Mouse (Mus musculus) gastrocnemius, postnatal 10 days (tissue): ENCODE results near the gene Olfr933. TPM values are rescaled to one million over a fixed set of nuclear protein-coding genes. Genes with fewer than 3 reads are reported as not detected.

ENCODE experiments used
- DNase-seq: peaks from one replicate; pipeline ENCODE4 v3.0.0; 2021; ENCODE audit warnings: mixed read lengths
- long read RNA-seq, 2 experiments: library from polyadenylated mRNA; stranded (forward); transcript quantifications; one replicate each; pipeline ENCODE4 v2.0.0; 2021
- total RNA-seq, 2 experiments: library from RNA; stranded (reverse); gene quantifications; 2 replicates each; pipeline ENCODE4 v1.2.3; 2021

The Olfr933 gene
- total RNA-seq, result not detected
- long read RNA-seq, experiment 1, result 0 reads
- long read RNA-seq, experiment 2, result 0 reads

DNA sequence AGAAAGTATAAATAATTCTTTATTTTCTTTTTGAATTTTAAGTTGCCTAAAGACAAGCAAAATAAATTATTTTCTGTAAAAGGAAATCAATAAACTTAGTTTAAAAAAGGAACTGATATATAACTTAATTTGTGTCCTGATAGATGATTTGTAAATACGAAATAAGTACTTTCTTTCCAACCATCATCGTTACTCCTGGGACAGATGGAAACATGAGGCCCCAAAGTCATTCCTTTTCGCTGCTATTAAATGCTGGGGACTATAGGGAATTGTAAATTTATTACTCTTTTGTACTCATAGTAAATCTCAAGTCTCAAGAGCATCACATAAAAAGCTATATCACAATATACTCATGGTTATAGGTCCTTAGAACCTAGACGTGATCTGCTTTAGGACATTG is at the start of gene Olfr933:
TSS of gene Olfr933 (plus strand) at position 301 of the 400 bp plus-strand sequence.
- no peak for DNase-seq

DNA sequence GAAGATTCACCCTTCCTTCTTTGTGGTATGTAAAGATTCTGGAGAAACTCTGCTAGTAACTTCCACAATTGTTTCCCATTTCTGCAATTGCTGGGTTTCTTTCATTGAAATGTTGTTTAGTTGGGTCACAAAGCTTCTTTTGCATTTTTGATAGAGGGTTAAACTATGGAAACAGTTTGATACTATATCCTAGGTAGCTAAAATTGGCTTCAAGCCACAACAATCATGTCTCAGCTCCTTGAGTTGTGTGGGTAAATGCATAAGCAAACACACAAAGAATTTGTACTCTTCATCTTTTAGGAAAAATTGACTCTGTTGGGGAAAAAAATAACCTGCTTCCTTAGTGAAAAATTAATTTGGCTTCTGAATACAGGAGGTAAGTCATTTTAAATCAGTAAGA is 42.6 kb upstream of the Olfr933 start, which contains the start of gene Olfr930:
TSS of gene Olfr930 (plus strand) at position 301 of the 400 bp plus-strand sequence.
- DNase-seq, result no peak

DNA sequence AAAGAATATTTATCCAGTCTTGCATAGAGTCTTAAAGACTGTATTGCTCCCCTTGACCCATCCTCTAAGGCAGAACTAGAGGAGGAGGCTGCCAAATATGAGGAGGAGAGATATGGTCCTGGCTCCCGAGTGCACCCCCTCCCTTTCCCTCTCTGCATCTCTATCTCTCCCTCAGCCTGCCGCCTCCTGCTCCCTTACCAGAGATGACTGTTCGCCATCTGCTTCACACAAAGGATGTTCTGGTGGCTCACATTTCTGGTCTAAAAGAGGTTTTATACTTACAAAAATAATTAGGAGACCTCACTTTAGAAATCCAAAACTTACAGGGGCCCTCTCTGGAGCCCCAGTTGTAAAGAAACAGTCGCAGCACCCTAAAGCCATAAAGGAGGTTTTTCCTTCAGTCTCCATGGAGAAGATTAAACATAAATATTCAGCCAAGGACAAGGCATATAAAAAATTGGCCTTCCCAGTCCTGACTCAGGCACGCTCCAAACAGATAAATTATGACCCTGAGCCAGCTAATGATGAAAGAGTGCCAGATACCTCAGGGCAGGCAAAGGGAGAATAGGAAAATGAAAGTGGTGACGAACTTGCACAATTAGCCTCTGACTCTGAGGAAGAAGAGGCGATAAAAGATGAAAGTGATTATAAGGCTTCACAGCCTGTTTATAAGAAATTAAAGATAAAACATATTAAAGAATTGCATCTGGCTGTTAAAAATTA is 18.6 kb upstream of the Olfr933 start:
- DNase-seq, result no peak

GRCm38 (mm10) chr9:38954124-38954416 is 18.0 kb upstream of the Olfr933 start:
- DNase-seq, result no peak

- no peak for DNase-seq
Measured at GRCm38 (mm10) chr9:38988215-38988614, 16.1 kb downstream of the Olfr933 start, which contains the start of gene Olfr934. Gene Olfr934 (minus strand): TSS chr9:38988315.

DNA sequence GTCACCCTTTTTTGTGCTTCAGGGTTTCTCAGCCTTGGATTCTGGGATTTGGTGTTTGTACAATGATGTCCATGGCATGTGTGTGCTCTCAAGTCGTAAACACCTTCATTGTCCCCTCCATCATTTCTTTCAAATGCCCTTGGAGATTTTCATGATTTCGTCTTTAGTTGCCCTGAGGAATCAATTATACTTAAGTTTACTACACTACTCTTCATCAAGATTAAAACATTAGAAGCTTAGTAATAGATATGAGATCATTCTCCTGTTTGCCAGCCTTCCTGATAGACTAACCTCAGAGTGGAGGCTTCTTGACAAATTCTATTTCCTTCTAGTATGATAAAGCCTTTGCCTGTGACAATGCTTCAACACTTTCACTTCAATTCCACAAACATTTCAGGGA is 27.5 kb downstream of the Olfr933 start, which contains the start of gene Olfr935:
TSS of gene Olfr935 (minus strand) at position 101 of the 400 bp plus-strand sequence.
- DNase-seq, result no peak

DNA sequence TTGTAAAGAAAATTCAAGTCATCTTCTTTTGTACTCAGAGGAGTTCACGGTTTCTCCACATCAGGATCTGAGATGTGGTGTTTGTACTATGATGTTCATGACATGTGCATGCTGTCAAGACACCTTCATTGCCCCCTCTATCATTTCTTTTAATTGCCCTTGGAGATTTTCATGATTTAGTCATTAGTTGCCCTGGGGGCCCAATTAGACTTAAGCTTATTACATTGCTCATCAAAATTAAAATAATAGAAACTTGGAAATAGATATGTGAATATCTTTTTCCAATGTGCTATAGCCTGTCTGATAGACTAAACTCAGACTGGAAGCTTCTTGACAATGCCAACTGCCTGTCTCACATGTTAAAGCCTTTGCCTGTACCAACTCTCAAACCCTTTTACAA is 51.2 kb downstream of the Olfr933 start, which contains the start of gene Olfr146:
TSS of gene Olfr146 (minus strand) at position 101 of the 400 bp plus-strand sequence.
- DNase-seq, result no peak

Other genes starting within 250 kb of the Olfr933 start
- gene Olfr920, start 220.0 kb upstream of the Olfr933 start, total RNA-seq, result under 1 TPM; 0.07 to 0.12 TPM
- gene Olfr921, start 199.2 kb upstream of the Olfr933 start, total RNA-seq, result not detected
- gene Olfr922, start 157.7 kb upstream of the Olfr933 start, total RNA-seq, result not detected
- gene Olfr923, start 145.8 kb upstream of the Olfr933 start, total RNA-seq, result not detected
- gene Olfr924, start 127.9 kb upstream of the Olfr933 start, total RNA-seq, result not detected
- not detected for gene Olfr26, start 117.3 kb upstream of the Olfr933 start, total RNA-seq
- gene Olfr926, start 95.2 kb upstream of the Olfr933 start, total RNA-seq, result not detected
- not detected for gene Olfr930, start 42.5 kb upstream of the Olfr933 start, total RNA-seq
- gene Olfr934, start 16.0 kb downstream of the Olfr933 start, total RNA-seq, result not detected
- not detected for gene Olfr935, start 27.4 kb downstream of the Olfr933 start, total RNA-seq
- not detected for gene Olfr146, start 51.1 kb downstream of the Olfr933 start, total RNA-seq
- not detected for gene Olfr937, start 92.6 kb downstream of the Olfr933 start, total RNA-seq
- gene Olfr938, start 106.6 kb downstream of the Olfr933 start, total RNA-seq, result not detected
- gene Olfr27, start 155.8 kb downstream of the Olfr933 start, total RNA-seq, result not detected
- gene Olfr943, start 194.0 kb downstream of the Olfr933 start, total RNA-seq, result not detected
- not detected for gene Olfr944, start 229.6 kb downstream of the Olfr933 start, total RNA-seq